Mouse (Mus musculus): ENCODE measurements around the gene Prn.

Gene Prn

GRCm38 (mm10) chr2:131993563-131994088, 83.9 kb downstream of the Prn start:
- no peak for DNase-seq (ENCODE audit: low spot score in 2 of 2)

- DNase-seq (ENCODE audit: low spot score in 2 of 2) = no peak
Observed at GRCm38 (mm10) chr2:131994971-131995370, 85.2 kb downstream of the Prn start.

- DNase-seq (ENCODE audit: low spot score in 2 of 2) = peak in 1 of 2 experiments; percentile 42
Observed at GRCm38 (mm10) chr2:131995742-131996141, 86.0 kb downstream of the Prn start.

- no peak for DNase-seq (ENCODE audit: low spot score in 2 of 2)
Observed at GRCm38 (mm10) chr2:131996369-131996768, 86.6 kb downstream of the Prn start.

GRCm38 (mm10) chr2:131997356-131997755, 87.6 kb downstream of the Prn start:
- DNase-seq (ENCODE audit: low spot score in 2 of 2) = no peak

GRCm38 (mm10) chr2:132001696-132002334, 92.1 kb downstream of the Prn start:
- DNase-seq (ENCODE audit: low spot score in 2 of 2) = no peak

- DNase-seq (ENCODE audit: low spot score in 2 of 2) = no peak
Observed at GRCm38 (mm10) chr2:132003916-132004315, 94.2 kb downstream of the Prn start.

GRCm38 (mm10) chr2:132004495-132005136, 94.9 kb downstream of the Prn start:
- DNase-seq (ENCODE audit: low spot score in 2 of 2) = no peak

GRCm38 (mm10) chr2:132005445-132005844, 95.7 kb downstream of the Prn start:
- no peak for DNase-seq (ENCODE audit: low spot score in 2 of 2)
